Mouse (Mus musculus): Measurements from ENCODE around the gene Acsf2. TPM values are rescaled to one million over a fixed set of nuclear protein-coding genes. Genes with fewer than 3 reads are reported as not detected.

The Acsf2 gene
- polyA plus RNA-seq, 1 experiment from 2014 or later: 8.9 TPM

GRCm38 (mm10) chr11:94563821-94564220, 37.9 kb downstream of the Acsf2 start:
- 56% methylated on average over 5 of the region's 5 CpGs for WGBS
- Histone ChIP-seq H3K9me3 (replicated peaks) (no peaks in the 10 kb centered on the region), H3K9ac (peak overlapping the region; percentile 9; the same call in 1 of the 2 replicates), H3K27ac (no peak overlapping the region), H3K4me1 (peaks cover 16% of the 10 kb centered on the region), H3K27me3 (peaks cover 12% of the 10 kb centered on the region; the same call in 1 of the 2 replicates), H3K36me3 (peaks cover 13% of the 10 kb centered on the region), H3K4me2 (peak overlapping the region; percentile 50), H3K4me3 (replicated peaks) (no peak overlapping the region)
- ATAC-seq (replicated peaks; ENCODE audit: low FRiP score): peak; percentile 49; the same call in 1 of the 2 replicates

GRCm38 (mm10) chr11:94563383-94563782, 38.3 kb downstream of the Acsf2 start:
- no peak overlapping the region for H3K4me2 ChIP-seq
- no peak overlapping the region for H3K27ac ChIP-seq
- H3K4me1 ChIP-seq: peaks cover 16% of the 10 kb centered on the region
- H3K9ac ChIP-seq: no peak overlapping the region
- no peak for ATAC-seq (replicated peaks; ENCODE audit: low FRiP score)
- peaks cover 14% of the 10 kb centered on the region for H3K36me3 ChIP-seq
- WGBS: 96% methylated on average over 5 of the region's 5 CpGs
- H3K4me3 ChIP-seq (replicated peaks): no peak overlapping the region
- peaks cover 12% of the 10 kb centered on the region; the same call in 1 of the 2 replicates for H3K27me3 ChIP-seq
- no peaks in the 10 kb centered on the region for H3K9me3 ChIP-seq (replicated peaks)

DNA sequence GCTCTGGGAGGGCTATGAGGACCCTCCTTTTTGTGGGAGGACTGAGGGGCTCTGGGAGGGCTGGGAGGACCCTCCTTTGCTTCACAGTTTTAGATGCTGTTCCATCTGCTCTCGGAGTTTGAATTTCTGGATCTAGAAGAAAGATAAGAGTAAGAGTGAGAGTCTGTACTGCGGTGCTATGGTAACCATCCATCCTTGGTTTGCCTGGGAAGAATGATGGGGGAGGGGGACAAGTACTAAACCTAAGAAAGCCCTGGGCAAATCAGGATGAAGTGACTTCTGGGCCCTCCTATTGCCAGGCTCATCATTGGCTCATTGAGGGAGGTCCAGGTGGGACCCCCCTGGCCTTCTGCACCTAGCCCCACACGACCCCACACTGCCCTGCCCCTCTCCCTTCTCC, 43.4 kb downstream of the Acsf2 start:
- no peak overlapping the region for H3K4me3 ChIP-seq (replicated peaks)
- peaks cover 4% of the 10 kb centered on the region; the same call in 1 of the 2 replicates for H3K4me1 ChIP-seq
- 0 out of 2 replicates have a peak, but pooled peaks have one; percentile 36 for ATAC-seq (replicated peaks; ENCODE audit: low FRiP score)
- 0 out of 2 replicates have a peak overlapping the region, but pooled peaks have one; percentile 3 for H3K27ac ChIP-seq
- H3K9ac ChIP-seq: no peak overlapping the region
- no peaks in the 10 kb centered on the region for H3K9me3 ChIP-seq (replicated peaks)
- WGBS: 58% methylated on average over 3 of the region's 3 CpGs
- H3K36me3 ChIP-seq: peaks cover 20% of the 10 kb centered on the region
- H3K27me3 ChIP-seq: no peaks in the 10 kb centered on the region
- no peak overlapping the region for H3K4me2 ChIP-seq

DNA sequence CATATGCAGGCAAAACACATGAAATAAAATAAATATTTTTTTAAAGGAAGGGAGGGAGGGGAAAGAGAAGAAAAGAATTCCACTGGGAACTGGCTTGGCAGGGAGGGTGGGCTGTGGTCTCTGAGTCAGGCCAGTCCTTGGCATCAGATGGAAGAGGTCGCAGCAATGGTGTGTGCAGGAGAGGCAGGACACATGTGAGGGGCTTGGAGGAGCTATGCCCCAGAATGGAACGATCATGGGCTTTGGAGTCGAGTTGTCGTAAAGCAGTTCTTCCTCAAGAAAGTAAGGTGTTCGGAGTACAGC, 51.3 kb downstream of the Acsf2 start:
- Histone ChIP-seq H3K4me1 (peaks cover 26% of the 10 kb centered on the region), H3K9ac (no peak overlapping the region), H3K4me3 (replicated peaks) (no peak overlapping the region), H3K36me3 (peaks cover 4% of the 10 kb centered on the region; the same call in 1 of the 2 replicates), H3K9me3 (replicated peaks) (no peaks in the 10 kb centered on the region), H3K27me3 (no peaks in the 10 kb centered on the region), H3K27ac (no peak overlapping the region), H3K4me2 (no peak overlapping the region)
- no peak for ATAC-seq (replicated peaks; ENCODE audit: low FRiP score)
- 76% methylated on average over 5 of the region's 5 CpGs for WGBS

GRCm38 (mm10) chr11:94549691-94550441, 51.8 kb downstream of the Acsf2 start:
- Histone ChIP-seq H3K4me2 (peak overlapping the region; percentile 78; the same call in 1 of the 2 replicates), H3K27me3 (no peaks in the 10 kb centered on the region), H3K9me3 (replicated peaks) (no peaks in the 10 kb centered on the region), H3K4me1 (peaks cover 27% of the 10 kb centered on the region), H3K4me3 (replicated peaks) (no peak overlapping the region), H3K9ac (no peak overlapping the region), H3K27ac (peak overlapping the region; percentile 92; the same call in 1 of the 2 replicates), H3K36me3 (no peaks in the 10 kb centered on the region)
- 70% methylated on average over 10 of the region's 10 CpGs for WGBS
- no peak for ATAC-seq (replicated peaks; ENCODE audit: low FRiP score)

GRCm38 (mm10) chr11:94548888-94549690, 52.6 kb downstream of the Acsf2 start, which contains the start of gene Rsad1:
Gene Rsad1 (minus strand): TSS chr11:94549255.
- Histone ChIP-seq H3K36me3 (no peaks in the 10 kb centered on the region), H3K4me1 (peaks cover 34% of the 10 kb centered on the region), H3K9me3 (replicated peaks) (no peaks in the 10 kb centered on the region), H3K27me3 (no peaks in the 10 kb centered on the region), H3K9ac (peak within 1 kb of the TSS; percentile 63), H3K4me2 (peak within 1 kb of the TSS; percentile 78), H3K4me3 (replicated peaks) (peak within 1 kb of the TSS; percentile 64), H3K27ac (peak within 1 kb of the TSS; percentile 92)
- ATAC-seq (replicated peaks; ENCODE audit: low FRiP score): peak; percentile 91
- WGBS: 3% methylated on average over 49 of the region's 49 CpGs

DNA sequence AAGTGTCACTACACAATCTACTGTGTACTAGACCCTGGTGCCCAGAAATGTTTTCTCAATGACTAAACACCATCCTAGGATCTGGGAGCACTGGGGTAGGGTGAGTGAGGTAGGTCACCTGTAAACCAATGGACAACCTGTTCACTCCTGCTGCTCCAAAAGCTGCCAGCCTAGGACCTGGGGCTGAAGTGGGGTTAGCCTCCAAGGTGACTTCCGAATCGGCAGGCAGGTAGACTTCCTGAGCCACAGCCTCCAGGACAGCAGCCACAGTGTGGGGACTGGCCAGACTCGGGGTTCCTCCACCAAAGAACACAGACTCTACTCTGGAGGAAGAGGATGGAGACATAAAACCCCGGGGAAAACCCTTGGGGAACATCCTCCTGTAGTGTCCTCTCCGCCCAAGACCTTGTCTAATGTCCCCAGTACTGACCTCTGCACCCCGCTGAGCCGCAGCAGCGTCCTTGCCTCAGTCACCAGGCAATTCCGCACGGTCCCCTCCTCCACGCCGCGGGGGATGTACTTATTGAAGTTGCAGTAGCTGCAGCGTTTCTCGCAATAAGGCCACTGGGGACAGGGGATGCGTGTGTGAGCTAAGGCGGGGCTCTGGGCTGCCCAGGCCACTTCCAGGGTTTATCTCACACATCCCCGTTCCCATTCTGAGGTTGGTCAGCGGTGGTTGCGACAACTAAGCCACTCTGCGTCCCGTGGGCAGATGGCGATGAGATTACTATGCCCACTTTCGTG, 53.5 kb downstream of the Acsf2 start:
- peak overlapping the region; percentile 92; the same call in 1 of the 2 replicates for H3K27ac ChIP-seq
- peak overlapping the region; percentile 63 for H3K9ac ChIP-seq
- H3K4me1 ChIP-seq: peaks cover 39% of the 10 kb centered on the region
- peak; percentile 19 for ATAC-seq (replicated peaks; ENCODE audit: low FRiP score)
- 9% methylated on average over 24 of the region's 24 CpGs for WGBS
- peak overlapping the region; percentile 64 for H3K4me3 ChIP-seq (replicated peaks)
- H3K27me3 ChIP-seq: no peaks in the 10 kb centered on the region
- peak overlapping the region; percentile 78 for H3K4me2 ChIP-seq
- no peaks in the 10 kb centered on the region for H3K9me3 ChIP-seq (replicated peaks)
- 0 out of 2 replicates have a peak, but pooled peaks cover under 1% of the 10 kb centered on the region for H3K36me3 ChIP-seq

GRCm38 (mm10) chr11:94547271-94547670, 54.4 kb downstream of the Acsf2 start:
- Histone ChIP-seq H3K9ac (no peak overlapping the region), H3K27ac (no peak overlapping the region), H3K9me3 (replicated peaks) (no peaks in the 10 kb centered on the region), H3K4me2 (no peak overlapping the region), H3K4me3 (replicated peaks) (no peak overlapping the region), H3K4me1 (peaks cover 39% of the 10 kb centered on the region), H3K36me3 (0 out of 2 replicates have a peak, but pooled peaks cover 4% of the 10 kb centered on the region), H3K27me3 (no peaks in the 10 kb centered on the region)
- ATAC-seq (replicated peaks; ENCODE audit: low FRiP score): no peak
- 91% methylated on average over 6 of the region's 6 CpGs for whole genome bisulfite sequencing

DNA sequence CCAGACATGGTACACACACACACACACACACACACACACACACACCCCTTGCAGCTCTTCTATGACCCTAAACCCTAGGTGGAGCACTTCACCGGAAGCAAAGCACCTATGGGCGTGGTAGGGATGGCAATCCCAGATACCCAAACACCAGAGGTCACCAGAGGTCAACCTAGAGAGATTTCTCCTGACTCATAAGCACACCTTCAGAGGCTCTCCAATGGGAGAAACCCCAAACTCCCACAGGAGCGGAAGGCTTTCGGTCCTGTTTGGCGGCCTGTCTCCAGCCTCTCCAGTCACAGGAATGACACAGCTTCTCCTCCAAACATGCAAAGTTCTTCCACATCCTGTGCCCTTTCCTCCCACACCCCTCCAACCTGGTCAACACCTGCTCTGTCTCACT, 55.3 kb downstream of the Acsf2 start:
- Histone ChIP-seq H3K4me2 (no peak overlapping the region), H3K27me3 (no peaks in the 10 kb centered on the region), H3K4me3 (replicated peaks) (no peak overlapping the region), H3K9me3 (replicated peaks) (no peaks in the 10 kb centered on the region), H3K27ac (no peak overlapping the region), H3K9ac (no peak overlapping the region), H3K4me1 (peaks cover 39% of the 10 kb centered on the region), H3K36me3 (0 out of 2 replicates have a peak, but pooled peaks cover 4% of the 10 kb centered on the region)
- 94% methylated on average over 5 of the region's 5 CpGs for WGBS
- no peak for ATAC-seq (replicated peaks; ENCODE audit: low FRiP score)

GRCm38 (mm10) chr11:94544422-94544821, 57.2 kb downstream of the Acsf2 start:
- Histone ChIP-seq H3K36me3 (0 out of 2 replicates have a peak, but pooled peaks cover 8% of the 10 kb centered on the region), H3K4me2 (peak overlapping the region; percentile 48), H3K9me3 (replicated peaks) (no peaks in the 10 kb centered on the region), H3K4me1 (peaks cover 26% of the 10 kb centered on the region), H3K27me3 (no peaks in the 10 kb centered on the region), H3K9ac (no peak overlapping the region), H3K4me3 (replicated peaks) (peak overlapping the region; percentile 6; the same call in 1 of the 2 replicates), H3K27ac (no peak overlapping the region)
- no peak; the same call in 1 of the 2 replicates for ATAC-seq (replicated peaks; ENCODE audit: low FRiP score)
- WGBS: 45% methylated on average over 18 of the region's 18 CpGs

- Histone ChIP-seq H3K36me3 (0 out of 2 replicates have a peak, but pooled peaks cover 8% of the 10 kb centered on the region), H3K9ac (no peak overlapping the region), H3K27ac (no peak overlapping the region), H3K9me3 (replicated peaks) (no peaks in the 10 kb centered on the region), H3K4me3 (replicated peaks) (0 out of 2 replicates have a peak overlapping the region, but pooled peaks have one; percentile 6), H3K4me1 (peaks cover 27% of the 10 kb centered on the region), H3K27me3 (no peaks in the 10 kb centered on the region), H3K4me2 (peak overlapping the region; percentile 48; the same call in 1 of the 2 replicates)
- ATAC-seq (replicated peaks; ENCODE audit: low FRiP score): no peak
- 31% methylated on average over 9 of the region's 9 CpGs for WGBS
Measured at GRCm38 (mm10) chr11:94543932-94544331, 57.7 kb downstream of the Acsf2 start.

Measured in kidney, embryonic 15.5 days (tissue).